Mouse (Mus musculus) urinary bladder, postnatal 14 days (tissue): ENCODE measurements around the gene Irf8.
"Not testable (repeated sequence)": the region's sequence is repeated elsewhere in the genome, so short reads cannot be mapped to it uniquely, and the experiment has no call there.

ENCODE experiments used
- DNase-seq: peaks from one replicate; pipeline ENCODE4 v3.0.0; 2021; ENCODE audit warnings: low spot score

Irf8 gene

DNA sequence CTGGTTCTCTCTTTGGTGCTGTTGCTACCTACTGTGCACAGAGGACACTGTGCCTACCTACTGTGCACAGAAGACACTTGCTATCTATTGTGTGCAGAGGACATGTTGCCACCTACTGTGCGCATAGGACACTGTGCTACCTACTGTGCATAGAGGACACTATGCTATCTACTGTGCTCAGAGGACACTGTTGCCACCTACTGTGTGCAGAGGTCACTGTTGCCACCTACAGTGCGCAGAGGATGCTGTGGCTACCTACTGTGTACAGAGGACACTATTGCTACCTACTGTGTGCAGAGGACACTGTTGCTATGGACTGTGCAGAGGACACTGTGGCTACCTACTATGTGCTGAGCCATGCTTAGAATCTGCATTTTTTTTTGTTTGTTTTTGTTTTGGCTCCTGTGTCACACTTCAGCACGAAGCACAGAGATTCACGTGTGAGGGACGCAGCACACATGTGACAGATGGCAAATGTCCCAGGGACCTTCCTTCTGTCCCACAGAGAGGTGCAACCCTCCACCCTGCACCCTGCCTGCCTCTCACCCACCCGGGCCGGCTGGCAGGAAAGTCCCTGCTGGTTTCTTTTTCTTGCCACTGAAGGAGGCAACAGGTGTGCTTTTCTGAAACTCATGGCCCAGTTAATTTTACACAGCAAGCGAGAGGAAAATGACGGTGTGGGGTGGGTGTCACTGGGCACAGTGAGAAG is 61.0 kb downstream of the Irf8 start:
- no peak for DNase-seq

DNA sequence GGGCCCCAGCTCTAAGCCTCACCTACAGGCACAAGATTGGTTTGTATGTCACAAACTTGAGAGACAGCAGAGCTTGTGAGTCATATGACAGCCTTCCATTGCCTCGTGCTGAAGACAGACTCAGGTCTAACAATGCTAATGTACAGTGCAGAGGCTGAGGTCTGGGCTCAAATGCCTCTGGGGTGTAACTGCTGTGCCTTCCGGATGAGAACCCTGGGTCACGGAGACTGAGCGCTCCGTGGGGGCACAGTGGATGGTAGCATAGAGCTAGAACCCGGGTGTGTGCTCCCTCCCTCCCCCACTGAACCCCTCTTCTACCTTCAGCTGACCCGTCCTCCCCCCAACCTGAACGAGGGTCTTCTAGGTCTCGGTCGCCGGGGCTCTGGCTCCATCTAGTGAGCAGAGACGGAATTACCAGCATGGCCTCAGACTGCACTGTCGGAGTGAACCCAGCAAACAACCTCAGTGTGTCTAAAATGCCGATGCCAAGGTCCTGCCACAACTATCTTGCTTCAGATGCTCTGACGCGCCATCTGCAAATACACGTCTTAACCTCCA is 64.2 kb downstream of the Irf8 start:
- DNase-seq: peak; percentile 44

DNA sequence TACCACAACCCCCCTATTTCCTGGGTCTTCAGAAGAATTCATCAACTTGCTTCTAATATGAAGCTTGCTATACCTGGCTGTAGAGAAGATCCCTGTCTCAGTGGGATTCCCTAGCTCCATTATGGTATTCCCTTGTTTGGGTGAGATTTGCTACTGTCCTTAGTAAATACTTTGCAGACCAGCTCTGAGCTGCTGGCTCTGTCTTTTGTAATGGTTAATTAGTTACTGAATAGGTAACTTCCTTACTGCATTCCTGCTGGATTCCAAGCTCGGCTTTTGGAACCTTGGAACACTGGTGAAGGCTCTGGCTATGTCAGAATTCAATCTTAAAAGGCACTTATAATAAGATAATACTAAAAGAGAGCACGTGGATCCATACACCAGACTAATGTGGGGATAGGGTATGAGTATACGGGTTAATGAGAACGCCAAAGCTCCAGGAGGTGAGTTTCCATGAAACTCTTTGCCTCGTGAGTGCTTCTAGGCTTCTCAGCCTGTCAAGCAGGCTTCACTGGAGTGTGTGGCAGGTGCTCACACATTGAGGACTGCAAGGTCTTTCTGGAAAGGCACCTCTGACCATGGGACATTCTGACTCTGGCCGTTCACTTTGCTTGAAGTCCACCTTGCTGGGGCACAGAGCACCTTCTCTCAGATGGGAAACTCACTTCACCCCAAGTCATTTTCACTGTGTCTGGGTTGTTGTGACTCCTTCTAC is 67.7 kb downstream of the Irf8 start:
- DNase-seq: not testable (repeated sequence)

DNA sequence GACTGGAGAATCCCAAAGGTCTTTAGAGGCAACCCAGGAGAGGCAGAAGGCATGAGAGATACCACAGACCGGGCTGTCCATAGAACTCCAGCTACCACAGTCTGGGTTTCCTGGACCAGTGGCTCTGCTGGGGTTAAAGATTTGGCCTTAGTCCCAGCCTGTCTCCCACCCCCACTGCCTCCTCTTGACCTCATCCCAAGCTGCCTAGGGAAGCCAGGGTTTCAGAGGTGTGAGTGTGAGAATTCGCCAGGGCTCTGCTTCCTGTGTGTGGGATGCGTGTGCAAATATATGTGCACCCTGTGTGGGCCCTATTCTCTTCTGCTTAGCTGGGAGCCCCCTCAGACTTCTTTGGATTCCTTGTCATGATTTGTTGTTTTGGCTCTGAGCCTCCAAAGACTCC is 68.6 kb downstream of the Irf8 start:
- DNase-seq: no peak
